Mouse (Mus musculus): ENCODE measurements around the gene Fabp6. TPM values are rescaled to one million over a fixed set of nuclear protein-coding genes. Genes with fewer than 3 reads are reported as not detected.

Gene Fabp6
- total RNA-seq (2021), result not detected
- long read RNA-seq, experiment 1, result 0 reads
- long read RNA-seq, experiment 2, result 0 reads

GRCm38 (mm10) chr11:43601440-43601839 is at the start of gene Fabp6:
Gene Fabp6 (minus strand): TSS chr11:43601540.
- no peak for DNase-seq

GRCm38 (mm10) chr11:43645286-43645685 is 43.9 kb upstream of the Fabp6 start:
- DNase-seq, result no peak

GRCm38 (mm10) chr11:43643180-43643591 is 41.8 kb upstream of the Fabp6 start:
- peak; percentile 74 for DNase-seq

GRCm38 (mm10) chr11:43638486-43638885 is 37.1 kb upstream of the Fabp6 start:
- DNase-seq, result no peak

- DNase-seq, result no peak
Measured at GRCm38 (mm10) chr11:43636761-43637160, 35.4 kb upstream of the Fabp6 start.

GRCm38 (mm10) chr11:43633658-43634401 is 32.5 kb upstream of the Fabp6 start:
- peak; percentile 46 for DNase-seq

GRCm38 (mm10) chr11:43633165-43633564 is 31.8 kb upstream of the Fabp6 start:
- no peak for DNase-seq

GRCm38 (mm10) chr11:43632566-43632965 is 31.2 kb upstream of the Fabp6 start:
- no peak for DNase-seq

- DNase-seq, result no peak
Measured at GRCm38 (mm10) chr11:43631645-43632044, 30.3 kb upstream of the Fabp6 start.

- no peak for DNase-seq
Measured at GRCm38 (mm10) chr11:43626927-43627645, 25.7 kb upstream of the Fabp6 start.

GRCm38 (mm10) chr11:43626300-43626926 is 25.1 kb upstream of the Fabp6 start:
- peak; percentile 29 for DNase-seq

- DNase-seq, result no peak
Measured at GRCm38 (mm10) chr11:43624341-43624740, 23.0 kb upstream of the Fabp6 start.

- no peak for DNase-seq
Measured at GRCm38 (mm10) chr11:43621769-43622168, 20.4 kb upstream of the Fabp6 start.

- DNase-seq, result no peak
Measured at GRCm38 (mm10) chr11:43618403-43618802, 17.1 kb upstream of the Fabp6 start.

GRCm38 (mm10) chr11:43617924-43618323 is 16.6 kb upstream of the Fabp6 start:
- DNase-seq, result peak; percentile 26

- DNase-seq, result peak; percentile 82
Measured at GRCm38 (mm10) chr11:43612834-43613488, 11.6 kb upstream of the Fabp6 start.

- DNase-seq, result no peak
Measured at GRCm38 (mm10) chr11:43610662-43611033, 9.3 kb upstream of the Fabp6 start.

- DNase-seq, result no peak
Measured at GRCm38 (mm10) chr11:43610006-43610661, 8.8 kb upstream of the Fabp6 start.

GRCm38 (mm10) chr11:43608440-43608839 is 7.1 kb upstream of the Fabp6 start:
- no peak for DNase-seq

- no peak for DNase-seq
Measured at GRCm38 (mm10) chr11:43605859-43606258, 4.5 kb upstream of the Fabp6 start.

GRCm38 (mm10) chr11:43604891-43605290 is 3.6 kb upstream of the Fabp6 start:
- DNase-seq, result no peak

GRCm38 (mm10) chr11:43604207-43604606 is 2.9 kb upstream of the Fabp6 start:
- DNase-seq, result no peak
